15 mouse cellular contexts compared by ENCODE assay signal in genomic region chr14:72817764-72818163, GRCm38 (mm10).
"Had no signal": no experiment of that assay in that cellular context is flagged by ENCODE, and none has a peak within 500 bp of the region (broad histone marks: within the 10 kb centered on the region; RNA-seq: fewer than 3 reads in every experiment).

No protein-coding gene starts in this region.

- ATAC-seq: inflammation-experienced regulatory T-cells, adult 6 months; intestine, postnatal 0 days; lung, postnatal 0 days had no signal

- H3K9ac ChIP-seq: liver, embryonic 15.5 days had no signal

- H3K27me3 ChIP-seq: liver, embryonic 15.5 days had no signal

- DNase-seq: kidney, adult 8-10 months; kidney, postnatal 36 days; lung, adult 2 months; lung, postnatal 36 days; right cerebral cortex, adult 18-20 months; right cerebral cortex, postnatal 4 days; spleen, adult 18-20 months had no signal

- H3K4me1 ChIP-seq: liver, embryonic 15.5 days had no signal

- H3K9me3 ChIP-seq: limb, embryonic 10.5 days; liver, embryonic 15.5 days had no signal

- H3K4me2 ChIP-seq: liver, embryonic 11.5 days; liver, embryonic 15.5 days had no signal

- H3K36me3 ChIP-seq: limb, embryonic 10.5 days; liver, embryonic 15.5 days had no signal

- H3K27ac ChIP-seq: kidney, postnatal 0 days; left cerebral cortex, adult 2 months; limb, embryonic 10.5 days; liver, embryonic 15.5 days had no signal

- H3K4me3 ChIP-seq: limb, embryonic 10.5 days; liver, embryonic 15.5 days had no signal
